Mouse (Mus musculus) liver, postnatal 0 days (tissue): Measurements from ENCODE around the gene Tjp3.

Experiments
- CTCF ChIP-seq: sonication (generic); IDR thresholded peaks from 2 replicates; pipeline ENCODE4 v1.5.1; 2016; ENCODE audit warnings: antibody characterized with exemption, low read depth
- EP300 ChIP-seq: IDR thresholded peaks from 2 replicates; pipeline ENCODE4 v1.6.1; 2016; ENCODE audit warnings: antibody characterized with exemption, low read depth, mild to moderate bottlenecking

- TF ChIP-seq CTCF = no peak
- no peak for TF ChIP-seq EP300
These were observed 38.6 kb upstream of the Tjp3 start for GRCm38 (mm10) chr10:81330007-81330406.
